Mouse (Mus musculus) lung, postnatal 0 days (tissue): ENCODE measurements around the gene Hacd4. TPM values are rescaled to one million over a fixed set of nuclear protein-coding genes. Genes with fewer than 3 reads are reported as not detected.

Experiments used
- ATAC-seq: fragments of 200-750 bp; cut with Nextera tagmentation; 2 replicates; pipeline ENCODE4 v1.8.0; 2017; ENCODE audit warnings: moderate library complexity
- DNase-seq: peaks from one replicate; pipeline ENCODE4 v3.0.0-alpha.2; 2016; ENCODE audit warnings: low spot score
- H3K27ac ChIP-seq: fragments of 300-500 bp; sonication (generic); 2 replicates; pipeline ENCODE4 v1.5.1; 2014; ENCODE audit warnings: antibody characterized with exemption, mild to moderate bottlenecking, low read length, mixed read lengths
- H3K27me3 ChIP-seq: fragments of 300-500 bp; sonication (generic); replicated peaks from 2 replicates; pipeline ENCODE4 v1.6.1; 2014; ENCODE audit warnings: low read length, mixed read lengths; ENCODE audit not compliant: insufficient read depth
- H3K36me3 ChIP-seq: fragments of 300-500 bp; sonication (generic); 2 replicates; pipeline ENCODE4 v1.6.1; 2014; ENCODE audit warnings: low read length, mixed read lengths; ENCODE audit not compliant: insufficient read depth
- H3K4me1 ChIP-seq: fragments of 300-500 bp; sonication (generic); 2 replicates; pipeline ENCODE4 v1.6.1; 2014; ENCODE audit warnings: antibody characterized with exemption, low read depth, low read length, mixed read lengths; ENCODE audit not compliant: insufficient read depth
- H3K4me2 ChIP-seq: fragments of 300-500 bp; sonication (generic); replicated peaks from 2 replicates; pipeline ENCODE4 v1.6.1; 2014; ENCODE audit warnings: low read depth, mild to moderate bottlenecking, low read length, moderate library complexity, mixed read lengths
- H3K4me3 ChIP-seq: fragments of 300-500 bp; sonication (generic); 2 replicates; pipeline ENCODE4 v1.5.1; 2014; ENCODE audit warnings: low read depth, low read length
- H3K9ac ChIP-seq: fragments of 300-500 bp; sonication (generic); replicated peaks from 2 replicates; pipeline ENCODE4 v1.6.1; 2014; ENCODE audit warnings: low read depth, mild to moderate bottlenecking
- H3K9me3 ChIP-seq: fragments of 300-500 bp; sonication (generic); 2 replicates; pipeline ENCODE4 v1.6.1; 2016; ENCODE audit warnings: low read length, mixed read lengths
- CTCF ChIP-seq: IDR thresholded peaks from 2 replicates; pipeline ENCODE4 v1.5.1; 2016; ENCODE audit warnings: antibody characterized with exemption, mild to moderate bottlenecking
- EP300 ChIP-seq: IDR thresholded peaks from 2 replicates; pipeline ENCODE4 v1.6.1; 2016; ENCODE audit warnings: antibody characterized with exemption, mild to moderate bottlenecking, control low read depth
- WGBS: fragments of 180-500 bp; shearing (Covaris S2); extraction: QIAGEN DNeasy Blood & Tissue Kit; methylation state at CpG from one replicate; pipeline ENCODE4 v1.1.7; 2014; 5-methylcytosine and 5-hydroxymethylcytosine counted together
- polyA plus RNA-seq: library from polyadenylated mRNA; unstranded; fragments of >200 nt; fragmentation: Nextera tagmentation; extraction: Ambion mirVana; gene quantifications from 2 replicates; pipeline ENCODE4 v1.2.1, GENCODE M21; 2015

Gene Hacd4
- polyA plus RNA-seq, 1 experiment from 2014 or later = 10.2 TPM

GRCm38 (mm10) chr4:88476084-88476483 is 37.4 kb upstream of the Hacd4 start:
- 89% methylated on average over 3 of the region's 3 CpGs for WGBS
- Histone ChIP-seq H3K27ac (no peak overlapping the region; the same call in 1 of the 2 replicates), H3K4me2 (no peak overlapping the region), H3K9ac (no peak overlapping the region), H3K4me3 (no peak overlapping the region), H3K4me1 (0 out of 2 replicates have a peak, but pooled peaks cover 4% of the 10 kb centered on the region), H3K9me3 (no peaks in the 10 kb centered on the region), H3K36me3 (no peaks in the 10 kb centered on the region), H3K27me3 (no peaks in the 10 kb centered on the region)
- DNase-seq (no peak), ATAC-seq (no peak)
- TF ChIP-seq EP300 (no peak), CTCF (no peak)

- Histone ChIP-seq H3K27me3 (no peaks in the 10 kb centered on the region), H3K27ac (no peak overlapping the region), H3K9me3 (no peaks in the 10 kb centered on the region), H3K4me2 (no peak overlapping the region), H3K4me3 (no peak overlapping the region), H3K9ac (no peak overlapping the region), H3K4me1 (no peaks in the 10 kb centered on the region), H3K36me3 (no peaks in the 10 kb centered on the region)
- ATAC-seq = no peak
- DNase-seq = no peak
- WGBS = 59% methylated on average over 2 of the region's 2 CpGs
- no peak for TF ChIP-seq EP300
- TF ChIP-seq CTCF = no peak
Observed at GRCm38 (mm10) chr4:88471528-88471927, 32.8 kb upstream of the Hacd4 start.

GRCm38 (mm10) chr4:88464574-88464973 is 25.8 kb upstream of the Hacd4 start:
- no peaks in the 10 kb centered on the region for H3K9me3 ChIP-seq
- ATAC-seq (no peak), DNase-seq (no peak)
- H3K4me3 ChIP-seq = no peak overlapping the region
- no peak overlapping the region for H3K9ac ChIP-seq
- WGBS = 63% methylated on average over 4 of the region's 4 CpGs
- no peaks in the 10 kb centered on the region for H3K4me1 ChIP-seq
- no peak overlapping the region for H3K27ac ChIP-seq
- H3K36me3 ChIP-seq = no peaks in the 10 kb centered on the region
- H3K27me3 ChIP-seq = no peaks in the 10 kb centered on the region
- no peak overlapping the region for H3K4me2 ChIP-seq
- TF ChIP-seq CTCF = no peak
- no peak for TF ChIP-seq EP300

- TF ChIP-seq CTCF (no peak), EP300 (no peak)
- DNase-seq (no peak), ATAC-seq (no peak)
- H3K4me1 ChIP-seq = no peaks in the 10 kb centered on the region
- no peaks in the 10 kb centered on the region for H3K36me3 ChIP-seq
- H3K27me3 ChIP-seq = no peaks in the 10 kb centered on the region
- H3K27ac ChIP-seq = no peak overlapping the region
- no peak overlapping the region for H3K4me3 ChIP-seq
- no peaks in the 10 kb centered on the region for H3K9me3 ChIP-seq
- H3K4me2 ChIP-seq = no peak overlapping the region
- H3K9ac ChIP-seq = no peak overlapping the region
- WGBS = 46% methylated on average over 8 of the region's 8 CpGs
Observed at GRCm38 (mm10) chr4:88462981-88463646, 24.4 kb upstream of the Hacd4 start.

GRCm38 (mm10) chr4:88462501-88462900 is 23.8 kb upstream of the Hacd4 start:
- TF ChIP-seq EP300 (no peak), CTCF (no peak)
- Histone ChIP-seq H3K27ac (no peak overlapping the region), H3K9ac (no peak overlapping the region), H3K27me3 (no peaks in the 10 kb centered on the region), H3K4me3 (no peak overlapping the region), H3K9me3 (no peaks in the 10 kb centered on the region), H3K4me2 (no peak overlapping the region), H3K4me1 (no peaks in the 10 kb centered on the region), H3K36me3 (no peaks in the 10 kb centered on the region)
- ATAC-seq (no peak), DNase-seq (no peak)
- 90% methylated on average over 1 of the region's 1 CpGs for WGBS

- 73% methylated on average over 2 of the region's 2 CpGs for WGBS
- no peaks in the 10 kb centered on the region for H3K36me3 ChIP-seq
- DNase-seq (no peak), ATAC-seq (no peak)
- no peaks in the 10 kb centered on the region for H3K9me3 ChIP-seq
- H3K4me2 ChIP-seq = no peak overlapping the region
- no peak overlapping the region for H3K27ac ChIP-seq
- no peaks in the 10 kb centered on the region for H3K4me1 ChIP-seq
- H3K27me3 ChIP-seq = no peaks in the 10 kb centered on the region
- no peak for TF ChIP-seq CTCF
- no peak for TF ChIP-seq EP300
- H3K9ac ChIP-seq = no peak overlapping the region
- no peak overlapping the region for H3K4me3 ChIP-seq
Observed at GRCm38 (mm10) chr4:88461315-88461714, 22.6 kb upstream of the Hacd4 start.
